Mouse (Mus musculus): ENCODE measurements around the gene Bicra. TPM values are rescaled to one million over a fixed set of nuclear protein-coding genes. Genes with fewer than 3 reads are reported as not detected.

The Bicra gene
- polyA plus RNA-seq, 1 experiment, result 6.6 TPM

DNA sequence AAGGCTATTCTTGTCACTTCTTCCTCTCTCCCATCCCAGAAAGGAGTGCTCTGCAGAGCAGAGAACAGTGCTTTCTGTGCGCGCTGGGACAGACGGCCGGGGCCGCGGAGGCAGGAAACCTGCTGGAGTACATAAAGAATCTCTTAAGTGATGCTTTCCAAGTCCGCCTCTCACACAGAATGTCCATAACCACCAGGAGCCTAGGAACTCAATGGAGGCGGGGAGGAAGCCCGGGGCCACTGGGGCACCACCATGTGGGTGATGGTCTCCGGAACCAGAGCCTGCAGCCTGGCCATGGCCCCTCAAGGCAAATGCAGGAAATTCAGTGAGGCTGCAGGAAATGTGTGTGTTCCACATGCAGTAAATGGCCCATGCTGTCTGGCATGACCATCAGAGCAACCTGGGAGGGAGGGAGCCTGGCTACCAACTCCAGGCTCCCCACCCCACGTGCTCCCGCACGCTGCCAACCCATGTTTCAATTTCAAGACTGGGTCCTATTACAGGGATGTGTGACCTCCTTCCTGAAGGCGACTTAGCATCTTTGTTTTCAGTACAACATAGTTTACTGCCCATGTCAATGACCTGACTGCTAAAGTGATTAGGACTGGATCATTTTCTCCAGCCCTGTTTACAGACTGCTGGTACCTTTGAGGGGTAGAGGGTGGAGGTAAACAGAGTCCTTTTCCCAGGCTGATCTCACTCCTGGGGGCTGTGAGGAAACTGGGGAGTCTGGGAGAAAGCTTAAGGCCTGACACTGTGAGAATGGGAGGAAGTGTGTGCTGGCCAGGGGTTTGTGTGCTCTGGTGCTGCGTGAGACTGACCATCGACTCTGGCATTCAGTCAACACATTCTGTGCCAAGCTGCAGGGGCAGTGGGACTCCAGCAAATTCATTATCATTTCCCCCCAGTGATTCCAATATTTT lies 114.0 kb downstream of the Bicra start:
- H3K27me3 ChIP-seq (ENCODE audit: control insufficient read depth, insufficient read depth, insufficient read length), result no peaks in the 10 kb centered on the region
- no peak overlapping the region for H3K4me3 ChIP-seq
- no peak overlapping the region for H3K4me2 ChIP-seq (ENCODE audit: low read depth)
- no peak overlapping the region for H3ac ChIP-seq (ENCODE audit: control insufficient read depth, insufficient read length)
- TF ChIP-seq POLR2A (IDR thresholded peaks at IDR 0.05; ENCODE audit: insufficient read length, low read depth), result no peak
- TF ChIP-seq REST (IDR thresholded peaks at IDR 0.05; ENCODE audit: insufficient read depth, insufficient read length), result no peak
- no peak for TF ChIP-seq E2F4 (IDR thresholded peaks at IDR 0.05; ENCODE audit: insufficient read depth)
- no peak for TF ChIP-seq MAX (IDR thresholded peaks at IDR 0.05; ENCODE audit: low read depth)
- TF ChIP-seq MYOD1 (IDR thresholded peaks at IDR 0.05; ENCODE audit: control insufficient read depth in 1 of 3, insufficient read length in 2 of 3, low read depth in 2 of 3), result no peak
- no peak for TF ChIP-seq TCF3 (IDR thresholded peaks at IDR 0.05; ENCODE audit: insufficient read length, low read depth)
- no peak for TF ChIP-seq SRF (IDR thresholded peaks at IDR 0.05; ENCODE audit: control insufficient read depth, insufficient read length, low read depth)
- no peak for TF ChIP-seq POLR2AphosphoS2 (IDR thresholded peaks at IDR 0.05; ENCODE audit: insufficient read length, low read depth)
- TF ChIP-seq MYOG (IDR thresholded peaks at IDR 0.05; ENCODE audit: control insufficient read depth in 1 of 3, insufficient read depth in 1 of 3, insufficient read length in 2 of 3, low read depth in 2 of 3), result no peak
- no peak for TF ChIP-seq USF1 (IDR thresholded peaks at IDR 0.05; ENCODE audit: low read depth)
- TF ChIP-seq TCF12 (IDR thresholded peaks at IDR 0.05; ENCODE audit: insufficient read depth, poor library complexity, severe bottlenecking), result no peak
- TF ChIP-seq CEBPB (IDR thresholded peaks at IDR 0.05; ENCODE audit: insufficient read depth, poor library complexity, severe bottlenecking), result no peak
- no peaks in the 10 kb centered on the region for H3K79me2 ChIP-seq (ENCODE audit: control insufficient read depth, insufficient read depth)
- peaks cover 20% of the 10 kb centered on the region for H3K36me3 ChIP-seq (ENCODE audit: control insufficient read depth, insufficient read depth)

GRCm38 (mm10) chr7:15931635-15932034 lies 116.1 kb downstream of the Bicra start:
- no peak for TF ChIP-seq SRF (IDR thresholded peaks at IDR 0.05; ENCODE audit: control insufficient read depth, insufficient read length, low read depth)
- TF ChIP-seq POLR2AphosphoS2 (IDR thresholded peaks at IDR 0.05; ENCODE audit: insufficient read length, low read depth), result no peak
- no peak for TF ChIP-seq MYOG (IDR thresholded peaks at IDR 0.05; ENCODE audit: control insufficient read depth in 1 of 3, insufficient read depth in 1 of 3, insufficient read length in 2 of 3, low read depth in 2 of 3)
- no peak for TF ChIP-seq USF1 (IDR thresholded peaks at IDR 0.05; ENCODE audit: low read depth)
- no peak for TF ChIP-seq MAX (IDR thresholded peaks at IDR 0.05; ENCODE audit: low read depth)
- TF ChIP-seq TCF3 (IDR thresholded peaks at IDR 0.05; ENCODE audit: insufficient read length, low read depth), result no peak
- no peak for TF ChIP-seq POLR2A (IDR thresholded peaks at IDR 0.05; ENCODE audit: insufficient read length, low read depth)
- TF ChIP-seq REST (IDR thresholded peaks at IDR 0.05; ENCODE audit: insufficient read depth, insufficient read length), result no peak
- no peak for TF ChIP-seq CEBPB (IDR thresholded peaks at IDR 0.05; ENCODE audit: insufficient read depth, poor library complexity, severe bottlenecking)
- TF ChIP-seq E2F4 (IDR thresholded peaks at IDR 0.05; ENCODE audit: insufficient read depth), result no peak
- no peak for TF ChIP-seq TCF12 (IDR thresholded peaks at IDR 0.05; ENCODE audit: insufficient read depth, poor library complexity, severe bottlenecking)
- TF ChIP-seq MYOD1 (IDR thresholded peaks at IDR 0.05; ENCODE audit: control insufficient read depth in 1 of 3, insufficient read length in 2 of 3, low read depth in 2 of 3), result no peak
- no peak overlapping the region for H3K4me3 ChIP-seq
- no peaks in the 10 kb centered on the region for H3K79me2 ChIP-seq (ENCODE audit: control insufficient read depth, insufficient read depth)
- peaks cover 1% of the 10 kb centered on the region for H3K36me3 ChIP-seq (ENCODE audit: control insufficient read depth, insufficient read depth)
- H3ac ChIP-seq (ENCODE audit: control insufficient read depth, insufficient read length), result no peak overlapping the region
- peak overlapping the region; percentile 56 for H3K4me2 ChIP-seq (ENCODE audit: low read depth)
- no peaks in the 10 kb centered on the region for H3K27me3 ChIP-seq (ENCODE audit: control insufficient read depth, insufficient read depth, insufficient read length)

DNA sequence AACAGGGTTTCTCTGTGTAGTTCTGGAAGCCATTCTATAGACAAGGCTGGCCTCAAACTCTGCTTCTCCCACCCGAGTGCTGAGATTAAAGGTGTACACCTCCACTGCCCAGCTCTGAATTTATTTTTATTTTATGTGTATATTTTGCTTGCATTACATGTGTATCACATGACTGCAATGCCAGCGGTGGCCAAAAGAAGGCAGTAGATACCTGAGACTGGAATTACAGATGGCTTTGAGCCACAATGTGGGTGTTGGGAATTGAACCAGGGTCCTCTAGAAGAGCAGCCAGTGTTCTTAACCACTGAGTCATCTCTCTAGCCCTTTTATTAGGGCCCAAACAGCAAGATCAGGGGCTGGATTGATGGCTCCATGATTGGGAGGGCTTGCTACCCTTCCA lies 117.2 kb downstream of the Bicra start:
- H3K4me3 ChIP-seq, result no peak overlapping the region
- no peaks in the 10 kb centered on the region for H3K79me2 ChIP-seq (ENCODE audit: control insufficient read depth, insufficient read depth)
- no peaks in the 10 kb centered on the region for H3K27me3 ChIP-seq (ENCODE audit: control insufficient read depth, insufficient read depth, insufficient read length)
- H3ac ChIP-seq (ENCODE audit: control insufficient read depth, insufficient read length), result no peak overlapping the region
- H3K4me2 ChIP-seq (ENCODE audit: low read depth), result no peak overlapping the region
- no peaks in the 10 kb centered on the region for H3K36me3 ChIP-seq (ENCODE audit: control insufficient read depth, insufficient read depth)
- TF ChIP-seq POLR2AphosphoS2 (IDR thresholded peaks at IDR 0.05; ENCODE audit: insufficient read length, low read depth) (no peak), USF1 (IDR thresholded peaks at IDR 0.05; ENCODE audit: low read depth) (peak; percentile 45)

DNA sequence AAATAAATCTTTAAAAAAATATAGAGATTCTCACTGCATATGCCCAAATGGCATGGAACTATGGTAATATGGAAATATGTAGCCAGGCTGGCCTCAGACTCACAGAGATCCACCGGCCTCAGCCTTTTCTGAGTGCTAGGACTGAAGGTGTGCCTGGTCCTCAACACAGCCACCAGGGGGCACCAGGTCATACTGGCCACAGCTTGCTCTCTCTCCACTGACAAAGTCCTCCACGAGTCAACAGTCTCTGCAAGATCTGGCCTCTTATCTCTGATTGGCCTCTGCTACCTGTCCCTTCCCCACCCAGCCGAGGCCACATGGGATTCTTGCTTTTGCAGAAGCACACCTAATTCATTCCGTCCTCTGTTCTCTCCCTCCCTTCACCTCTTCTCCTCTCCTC lies 117.8 kb downstream of the Bicra start:
- no peaks in the 10 kb centered on the region for H3K79me2 ChIP-seq (ENCODE audit: control insufficient read depth, insufficient read depth)
- TF ChIP-seq USF1 (IDR thresholded peaks at IDR 0.05; ENCODE audit: low read depth) (no peak), POLR2A (IDR thresholded peaks at IDR 0.05; ENCODE audit: insufficient read length, low read depth) (no peak), MAX (IDR thresholded peaks at IDR 0.05; ENCODE audit: low read depth) (no peak), TCF12 (IDR thresholded peaks at IDR 0.05; ENCODE audit: insufficient read depth, poor library complexity, severe bottlenecking) (no peak), MYOG (IDR thresholded peaks at IDR 0.05; ENCODE audit: control insufficient read depth in 1 of 3, insufficient read depth in 1 of 3, insufficient read length in 2 of 3, low read depth in 2 of 3) (no peak), E2F4 (IDR thresholded peaks at IDR 0.05; ENCODE audit: insufficient read depth) (no peak), CEBPB (IDR thresholded peaks at IDR 0.05; ENCODE audit: insufficient read depth, poor library complexity, severe bottlenecking) (no peak), SRF (IDR thresholded peaks at IDR 0.05; ENCODE audit: control insufficient read depth, insufficient read length, low read depth) (no peak), REST (IDR thresholded peaks at IDR 0.05; ENCODE audit: insufficient read depth, insufficient read length) (no peak), MYOD1 (IDR thresholded peaks at IDR 0.05; ENCODE audit: control insufficient read depth in 1 of 3, insufficient read length in 2 of 3, low read depth in 2 of 3) (no peak), TCF3 (IDR thresholded peaks at IDR 0.05; ENCODE audit: insufficient read length, low read depth) (no peak)

More for the DNA sequence above, 117.8 kb downstream of the Bicra start:
- Histone ChIP-seq H3K36me3 (ENCODE audit: control insufficient read depth, insufficient read depth) (no peaks in the 10 kb centered on the region), H3K27me3 (ENCODE audit: control insufficient read depth, insufficient read depth, insufficient read length) (no peaks in the 10 kb centered on the region), H3ac (ENCODE audit: control insufficient read depth, insufficient read length) (no peak overlapping the region), H3K4me2 (ENCODE audit: low read depth) (no peak overlapping the region), H3K4me3 (no peak overlapping the region)

All from myocyte (in vitro differentiated cells).